Mouse (Mus musculus) MEL (cell line): ENCODE measurements around the gene Hspbp1.

ENCODE experiments used
- CTCF ChIP-seq, 3 experiments: IDR thresholded peaks in 2 of 3; conservative IDR thresholded peaks in 1 of 3; 2 replicates each; pipeline ENCODE4 v1.5.1; 2011 to 2012; ENCODE audit warnings: low read length in 3 of 3, low read depth in 2 of 3, mild to moderate bottlenecking in 2 of 3, improper control_type of control experiment in 1 of 3, inconsistent platforms in 1 of 3, mixed read lengths in 1 of 3, moderate library complexity in 1 of 3; ENCODE audit not compliant: control insufficient read depth in 1 of 3, insufficient read depth in 1 of 3, poor library complexity in 1 of 3, severe bottlenecking in 1 of 3
- EP300 ChIP-seq, 2 experiments: IDR thresholded peaks; 2 replicates each; pipeline ENCODE4 v1.6.1; 2011; ENCODE audit warnings: improper control_type of control experiment in 2 of 2, low read length in 2 of 2, low read depth in 1 of 2, mild to moderate bottlenecking in 1 of 2
- GATA1 ChIP-seq: IDR thresholded peaks from 2 replicates; pipeline ENCODE4 v1.6.1; 2011; ENCODE audit warnings: low read depth, low read length, improper control_type of control experiment
- MAFK ChIP-seq: IDR thresholded peaks from 2 replicates; pipeline ENCODE4 v1.6.1; 2011; ENCODE audit warnings: low read depth, mild to moderate bottlenecking, low read length, improper control_type of control experiment, borderline replicate concordance
- MAX ChIP-seq: IDR thresholded peaks from 2 replicates; pipeline ENCODE4 v1.6.1; 2011; ENCODE audit warnings: low read length, improper control_type of control experiment
- MAZ ChIP-seq: IDR thresholded peaks from 2 replicates; pipeline ENCODE4 v1.6.1; 2012; ENCODE audit warnings: low read depth, mild to moderate bottlenecking, inconsistent platforms, low read length, improper control_type of control experiment
- MEF2A ChIP-seq: IDR thresholded peaks from 2 replicates; pipeline ENCODE4 v1.6.1; 2014; ENCODE audit warnings: low read depth, mild to moderate bottlenecking, inconsistent platforms, low read length, improper control_type of control experiment; ENCODE audit not compliant: poor library complexity, insufficient replicate concordance, severe bottlenecking; ENCODE audit errors: extremely low read depth
- NELFE ChIP-seq: IDR thresholded peaks from 2 replicates; pipeline ENCODE4 v1.6.1; 2011; ENCODE audit warnings: low read depth, low read length, improper control_type of control experiment
- NRF1 ChIP-seq: IDR thresholded peaks from 2 replicates; pipeline ENCODE4 v1.6.1; 2014; ENCODE audit warnings: low read depth, mild to moderate bottlenecking, inconsistent platforms, low read length, improper control_type of control experiment, moderate library complexity; ENCODE audit not compliant: poor library complexity, insufficient read depth, severe bottlenecking
- POLR2AphosphoS2 ChIP-seq: IDR thresholded peaks from 2 replicates; pipeline ENCODE4 v1.6.1; 2011; ENCODE audit warnings: low read length, improper control_type of control experiment
- POLR2AphosphoS5 ChIP-seq: IDR thresholded peaks from 2 replicates; pipeline ENCODE4 v1.6.1; 2012; ENCODE audit warnings: low read depth, borderline replicate concordance, mild to moderate bottlenecking, inconsistent platforms, low read length, moderate library complexity, mixed read lengths
- TBP ChIP-seq: IDR thresholded peaks from 2 replicates; pipeline ENCODE4 v1.8.0; 2011; ENCODE audit warnings: low read depth, low read length, improper control_type of control experiment
- ZMIZ1 ChIP-seq: IDR thresholded peaks from 2 replicates; pipeline ENCODE4 v1.6.1; 2012; ENCODE audit warnings: low read depth, mild to moderate bottlenecking, inconsistent platforms, low read length, improper control_type of control experiment, moderate library complexity
- ZNF384 ChIP-seq: IDR thresholded peaks from 2 replicates; pipeline ENCODE4 v1.6.1; 2012; ENCODE audit warnings: low read depth, mild to moderate bottlenecking, inconsistent platforms, low read length, improper control_type of control experiment

DNA sequence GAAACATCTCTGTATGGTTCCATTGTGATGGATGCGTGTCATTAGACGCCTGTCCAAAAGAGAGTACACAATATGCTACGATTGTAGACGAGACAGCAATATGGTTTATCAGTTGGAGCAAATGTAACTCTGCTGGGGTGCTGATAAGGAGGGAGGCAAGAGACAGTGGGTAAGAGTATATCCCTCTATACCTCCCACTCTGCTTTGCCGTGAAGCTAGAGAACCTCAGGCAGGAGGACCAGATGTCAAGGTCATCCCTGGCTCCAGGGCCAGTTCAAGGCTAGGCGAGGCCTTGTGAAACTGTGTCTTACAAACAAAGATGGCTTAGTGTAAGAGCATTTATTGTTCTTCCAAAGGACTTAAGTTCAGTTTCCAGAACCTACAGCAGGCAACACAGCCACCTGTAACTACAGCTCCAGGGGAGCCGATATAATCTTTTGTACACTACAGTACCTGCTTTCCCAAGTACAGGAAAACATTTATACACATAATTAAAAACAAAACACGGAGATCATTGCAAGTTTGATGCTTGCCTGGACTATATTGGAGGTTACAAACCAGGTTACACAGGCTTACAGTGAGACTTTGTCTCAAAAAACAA is 14.1 kb downstream of the Hspbp1 start:
- TF ChIP-seq MAZ (no peak), CTCF (IDR thresholded peaks at IDR 0.05 in 2 of 3, conservative IDR thresholded peaks at IDR 0.05 in 1 of 3; ENCODE audit: control insufficient read depth in 1 of 3, insufficient read depth in 1 of 3, low read depth in 2 of 3, low read length in 3 of 3, poor library complexity in 1 of 3, severe bottlenecking in 1 of 3) (no peak), POLR2AphosphoS2 (no peak), ZMIZ1 (no peak), GATA1 (peak; percentile 96), MAX (no peak), POLR2AphosphoS5 (no peak), NELFE (no peak), ZNF384 (no peak), NRF1 (no peak), MEF2A (no peak), EP300 (IDR thresholded peaks at IDR 0.05; ENCODE audit: low read depth in 1 of 2, low read length in 2 of 2) (peak; percentile 80 to 86), MAFK (no peak), TBP (peak; percentile 67; the same call in 1 of the 2 replicates)
